In the genomic region with DNA sequence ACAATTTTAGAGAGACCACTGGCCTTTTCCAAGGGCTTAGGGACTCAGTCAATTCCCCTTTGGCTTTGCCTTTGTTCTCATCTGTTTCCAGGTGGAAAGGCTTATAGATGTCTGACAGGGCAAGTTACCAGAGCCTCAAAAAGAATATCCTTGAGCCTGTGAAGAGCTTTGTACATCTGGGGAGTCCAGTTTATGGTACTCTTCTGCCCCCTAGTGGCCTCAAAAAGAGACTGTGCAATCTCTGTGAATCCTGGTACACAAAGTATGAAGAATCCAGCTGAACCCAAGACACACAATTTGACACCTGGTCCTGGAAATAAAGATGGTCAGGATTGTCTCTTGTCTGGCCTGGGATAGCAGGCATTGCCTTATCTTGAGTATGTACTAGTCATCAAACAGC, we compare ENCODE assay signal across 10 mouse cellular contexts. TPM values are rescaled to one million over a fixed set of nuclear protein-coding genes. Genes with fewer than 3 reads are reported as not detected.
DNase-seq lines count a peak whose midpoint lies in the region; ATAC-seq and TF ChIP-seq lines count a peak whose summit lies in the region.
"Had no signal": no experiment of that assay in that cellular context is flagged by ENCODE, and none has a peak within 500 bp of the region (broad histone marks: within the 10 kb centered on the region; RNA-seq: fewer than 3 reads in every experiment).

No protein-coding gene starts in this region.

- no peak overlapping the region for H3K4me3 ChIP-seq in layer of hippocampus, adult 2 months

- no peak for DNase-seq in layer of hippocampus, adult 2 months (ENCODE audit: low spot score in 2 of 2)
- no peak for DNase-seq in layer of hippocampus, adult 11-12 months (ENCODE audit: low spot score)
- peak; percentile 31 for DNase-seq in NIH3T3 (ENCODE audit: low read depth)
- DNase-seq in forelimb bud, embryonic 11.5 days (ENCODE audit: low read depth, low spot score): peak; percentile 60
- DNase-seq in neural tube, embryonic 10.5 days (ENCODE audit: extremely low spot score, low spot score): peak; percentile 18
- no peak for DNase-seq in urinary bladder, postnatal 10 days (ENCODE audit: low spot score)
- no peak for DNase-seq in lung, postnatal 10 days
- DNase-seq: layer of hippocampus, adult 9-11 months had no signal

- no peak for ATAC-seq in inflammation-experienced regulatory T-cells, adult 6 months

- peak; percentile 58 for TF ChIP-seq CTCF in layer of hippocampus, adult 2 months (conservative IDR thresholded peaks at IDR 0.05)

- H3K27ac ChIP-seq in layer of hippocampus, adult 2 months: no peak overlapping the region

RNA-seq across cellular contexts. Expression of gene Vmn2r76, which starts 34.8 kb away (rescaled TPM):
- total RNA-seq in layer of hippocampus, adult 2 months (2021): not detected
- under 1 TPM in 1 of 3 experiments, not detected in 2; 0.04 TPM for polyA plus RNA-seq in inflammation-experienced regulatory T-cells, adult 6 months (2017; shearing (Covaris generic))

RNA-seq across cellular contexts. Expression of gene Vmn2r75, which starts 39.8 kb away (rescaled TPM):
- total RNA-seq in layer of hippocampus, adult 2 months (2021): not detected
- not detected for polyA plus RNA-seq in inflammation-experienced regulatory T-cells, adult 6 months (2017; shearing (Covaris generic))
- total RNA-seq: neutrophil, adult 5-6 weeks had no signal

Comparison
In these comparisons a context has a peak if more than half of its experiments do, and no peak if none do; other contexts are left out.
1. DNase-seq: peak in NIH3T3 (single experiment), forelimb bud, embryonic 11.5 days (single experiment) and neural tube, embryonic 10.5 days (single experiment); none in layer of hippocampus, adult 2 months (0 of 2), layer of hippocampus, adult 11-12 months (single experiment), urinary bladder, postnatal 10 days (single experiment) and lung, postnatal 10 days (single experiment).